Mouse (Mus musculus): Measurements from ENCODE around the gene Srcap.
A peak's percentile ranks its signal among the peaks of the same experiment; 100 is the strongest.
"Not testable (repeated sequence)": the region's sequence is repeated elsewhere in the genome, so short reads cannot be mapped to it uniquely, and the experiment has no call there.

The Srcap gene

GRCm38 (mm10) chr7:127489982-127490381 is 21.8 kb upstream of the Srcap start:
- no peak for DNase-seq (ENCODE audit: low read depth, low spot score)

GRCm38 (mm10) chr7:127491846-127492245 is 19.9 kb upstream of the Srcap start:
- no peak for DNase-seq (ENCODE audit: low read depth, low spot score)

- DNase-seq (ENCODE audit: low read depth, low spot score) = no peak
These were observed 17.1 kb upstream of the Srcap start for GRCm38 (mm10) chr7:127494648-127495047.

- DNase-seq (ENCODE audit: low read depth, low spot score) = no peak
These were observed 14.4 kb upstream of the Srcap start for GRCm38 (mm10) chr7:127497382-127497781.

- DNase-seq (ENCODE audit: low read depth, low spot score) = no peak
These were observed 13.4 kb upstream of the Srcap start for GRCm38 (mm10) chr7:127498407-127498806.

- DNase-seq (ENCODE audit: low read depth, low spot score) = no peak
These were observed 3.5 kb upstream of the Srcap start for GRCm38 (mm10) chr7:127508291-127508690.

- DNase-seq (ENCODE audit: low read depth, low spot score) = not testable (repeated sequence)
These were observed 2.0 kb upstream of the Srcap start for GRCm38 (mm10) chr7:127509830-127510229.

- DNase-seq (ENCODE audit: low read depth, low spot score) = peak; percentile 51
These were observed 542 bp upstream of the Srcap start for GRCm38 (mm10) chr7:127511241-127511640.

GRCm38 (mm10) chr7:127512231-127513015 is 640 bp downstream of the Srcap start:
- peak; percentile 95 for DNase-seq (ENCODE audit: low read depth, low spot score)

GRCm38 (mm10) chr7:127513016-127513390 is 1.2 kb downstream of the Srcap start:
- no peak for DNase-seq (ENCODE audit: low read depth, low spot score)

- DNase-seq (ENCODE audit: low read depth, low spot score) = no peak
These were observed 2.0 kb downstream of the Srcap start for GRCm38 (mm10) chr7:127513781-127514180.

GRCm38 (mm10) chr7:127515846-127516245 is 4.1 kb downstream of the Srcap start:
- no peak for DNase-seq (ENCODE audit: low read depth, low spot score)

- DNase-seq (ENCODE audit: low read depth, low spot score) = no peak
These were observed 4.6 kb downstream of the Srcap start for GRCm38 (mm10) chr7:127516344-127516743.

- DNase-seq (ENCODE audit: low read depth, low spot score) = no peak
These were observed 7.5 kb downstream of the Srcap start, which contains the start of gene Gm42715 for GRCm38 (mm10) chr7:127519284-127519683. TSS of gene Gm42715 (plus strand) at chr7:127519584.

GRCm38 (mm10) chr7:127541671-127542070 is 29.9 kb downstream of the Srcap start:
- no peak for DNase-seq (ENCODE audit: low read depth, low spot score)

GRCm38 (mm10) chr7:127549116-127549835 is 37.5 kb downstream of the Srcap start:
- no peak for DNase-seq (ENCODE audit: low read depth, low spot score)

- no peak for DNase-seq (ENCODE audit: low read depth, low spot score)
These were observed 39.8 kb downstream of the Srcap start for GRCm38 (mm10) chr7:127551558-127551957.

GRCm38 (mm10) chr7:127560580-127560979 is 48.8 kb downstream of the Srcap start:
- no peak for DNase-seq (ENCODE audit: low read depth, low spot score)

GRCm38 (mm10) chr7:127561340-127561858 is 49.6 kb downstream of the Srcap start, which contains the start of gene Tmem265:
TSS of gene Tmem265 (plus strand) at chr7:127561390.
- DNase-seq (ENCODE audit: low read depth, low spot score) = no peak

GRCm38 (mm10) chr7:127564381-127565150 is 52.8 kb downstream of the Srcap start:
- peak; percentile 21 for DNase-seq (ENCODE audit: low read depth, low spot score)

- DNase-seq (ENCODE audit: low read depth, low spot score) = peak; percentile 98
These were observed 61.2 kb downstream of the Srcap start, which contains the start of gene Phkg2 for GRCm38 (mm10) chr7:127572895-127573471. TSS of gene Phkg2 (plus strand) at chr7:127573340.

All from skeletal muscle tissue, adult 2 months (tissue).